Mouse (Mus musculus) cerebellum, adult 2 months (tissue): ENCODE measurements at regions not wholly inside any gene's neighbourhood (a gene's known extent, or its start where the extent isn't known, plus 50 kb on each side); places are given as distances from the start of the nearest gene placed in this dataset.

Source experiments
- CTCF ChIP-seq: fragments of 200-500 bp; IDR thresholded peaks from 2 replicates; pipeline ENCODE4 v1.5.1; 2011; ENCODE audit warnings: low read depth, mild to moderate bottlenecking, control low read depth, low read length, moderate library complexity, borderline replicate concordance; ENCODE audit not compliant: insufficient read depth
- POLR2A ChIP-seq: fragments of 200-500 bp; IDR thresholded peaks from 2 replicates; pipeline ENCODE4 v1.6.1; 2011; ENCODE audit warnings: low read length, control low read depth, borderline replicate concordance; ENCODE audit not compliant: insufficient read depth

DNA sequence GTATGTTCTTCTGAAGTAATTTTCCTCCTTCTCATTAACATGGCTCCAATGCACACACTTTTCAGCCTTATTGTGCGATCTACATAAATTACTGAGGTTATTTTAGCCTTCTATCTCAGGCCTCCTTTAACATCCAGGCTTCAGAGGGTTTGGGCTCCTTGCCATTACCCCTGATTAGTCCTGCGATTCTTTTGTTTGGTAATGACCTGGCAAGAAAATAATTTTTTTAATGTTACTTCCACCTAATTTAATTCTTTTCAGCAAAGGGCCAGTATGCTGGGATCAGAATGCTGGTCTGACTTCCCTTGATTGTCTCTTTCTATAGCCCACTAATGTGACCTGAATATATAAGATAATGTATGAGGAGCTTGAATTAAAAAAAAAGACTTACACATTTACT lies 739.4 kb downstream of the Tbl1xr1 start:
- TF ChIP-seq POLR2A = no peak
- no peak for TF ChIP-seq CTCF
